Mouse (Mus musculus) stomach, embryonic 15.5 days (tissue): Measurements from ENCODE around the gene Mindy2. TPM values are rescaled to one million over a fixed set of nuclear protein-coding genes. Genes with fewer than 3 reads are reported as not detected.
A peak's percentile ranks its signal among the peaks of the same experiment; 100 is the strongest.
"Not testable (repeated sequence)": the region's sequence is repeated elsewhere in the genome, so short reads cannot be mapped to it uniquely, and the experiment has no call there.

Source experiments
- ATAC-seq: fragments of 200-750 bp; cut with Nextera tagmentation; 2 replicates; pipeline ENCODE4 v1.8.0; 2017; ENCODE audit warnings: low read depth, moderate number of reproducible peaks, moderate TSS enrichment; ENCODE audit not compliant: insufficient read depth, low FRiP score
- H3K27ac ChIP-seq: fragments of 300-500 bp; sonication (generic); 2 replicates; pipeline ENCODE4 v1.5.1; 2015; ENCODE audit warnings: mild to moderate bottlenecking, inconsistent platforms
- H3K27me3 ChIP-seq: fragments of 300-500 bp; sonication (generic); replicated peaks from 2 replicates; pipeline ENCODE4 v1.6.1; 2015; ENCODE audit warnings: inconsistent platforms
- H3K36me3 ChIP-seq: fragments of 300-500 bp; sonication (generic); 2 replicates; pipeline ENCODE4 v1.6.1; 2015; ENCODE audit warnings: inconsistent platforms
- H3K4me1 ChIP-seq: fragments of 300-500 bp; sonication (generic); 2 replicates; pipeline ENCODE4 v1.6.1; 2015; ENCODE audit warnings: inconsistent platforms
- H3K4me2 ChIP-seq: fragments of 300-500 bp; sonication (generic); 2 replicates; pipeline ENCODE4 v1.6.1; 2015; ENCODE audit warnings: mild to moderate bottlenecking, inconsistent platforms
- H3K4me3 ChIP-seq: fragments of 300-500 bp; sonication (generic); replicated peaks from 2 replicates; pipeline ENCODE4 v1.5.1; 2015; ENCODE audit warnings: inconsistent platforms
- H3K9ac ChIP-seq: fragments of 300-500 bp; sonication (generic); 2 replicates; pipeline ENCODE4 v1.6.1; 2015; ENCODE audit warnings: inconsistent platforms
- H3K9me3 ChIP-seq: fragments of 300-500 bp; sonication (generic); 2 replicates; pipeline ENCODE4 v1.6.1; 2016; ENCODE audit warnings: inconsistent platforms
- WGBS: fragments of 180-500 bp; shearing (Covaris S2); methylation state at CpG from one replicate; pipeline ENCODE4 v1.1.7; 2015; 5-methylcytosine and 5-hydroxymethylcytosine counted together
- polyA plus RNA-seq: library from polyadenylated mRNA; unstranded; fragments of >200 nt; fragmentation: Nextera tagmentation; extraction: Ambion mirVana; gene quantifications from 2 replicates; pipeline ENCODE4 v1.2.1, GENCODE M21; 2015

Mindy2 gene
- polyA plus RNA-seq, 1 experiment from 2014 or later: 14.9 TPM

DNA sequence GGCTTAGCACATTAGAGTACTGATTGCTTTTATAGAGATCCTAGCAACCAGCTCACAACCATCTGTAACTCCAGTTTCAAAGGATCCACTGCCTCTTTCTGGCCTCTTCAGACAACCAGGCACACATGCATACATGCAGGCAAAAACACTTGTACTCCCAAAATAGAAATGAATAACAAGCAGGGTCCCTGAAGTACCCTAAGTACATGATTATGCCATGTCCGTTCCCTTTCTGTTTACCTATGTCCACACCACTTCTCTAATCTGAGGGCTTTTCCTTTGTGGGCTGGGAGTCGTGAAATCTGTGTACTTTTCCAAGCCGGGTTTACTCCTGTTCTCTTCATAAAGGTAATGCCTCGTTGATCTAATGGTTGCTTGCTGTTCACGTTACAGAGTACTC lies 89.3 kb downstream of the Mindy2 start:
- peak; percentile 22; the same call in 1 of the 2 replicates for ATAC-seq
- Histone ChIP-seq H3K9ac (no peak overlapping the region), H3K36me3 (no peaks in the 10 kb centered on the region), H3K27me3 (no peaks in the 10 kb centered on the region), H3K4me2 (no peak overlapping the region), H3K4me3 (no peak overlapping the region), H3K4me1 (0 out of 2 replicates have a peak, but pooled peaks cover 3% of the 10 kb centered on the region), H3K27ac (no peak overlapping the region), H3K9me3 (no peaks in the 10 kb centered on the region)
- 73% methylated on average over 5 of the region's 5 CpGs for WGBS

GRCm38 (mm10) chr9:70562825-70563224 lies 94.1 kb downstream of the Mindy2 start:
- Histone ChIP-seq H3K9me3 (no peaks in the 10 kb centered on the region), H3K4me1 (no peaks in the 10 kb centered on the region), H3K9ac (no peak overlapping the region), H3K27ac (no peak overlapping the region), H3K36me3 (no peaks in the 10 kb centered on the region), H3K4me3 (no peak overlapping the region), H3K4me2 (no peak overlapping the region), H3K27me3 (no peaks in the 10 kb centered on the region)
- no peak for ATAC-seq
- 93% methylated on average over 3 of the region's 3 CpGs for WGBS

- Histone ChIP-seq H3K36me3 (peaks cover 6% of the 10 kb centered on the region; the same call in 1 of the 2 replicates), H3K9ac (no peak overlapping the region), H3K4me3 (no peak overlapping the region), H3K4me1 (no peaks in the 10 kb centered on the region), H3K9me3 (no peaks in the 10 kb centered on the region), H3K27ac (no peak overlapping the region), H3K4me2 (no peak overlapping the region), H3K27me3 (no peaks in the 10 kb centered on the region)
- ATAC-seq: no peak
- WGBS: 88% methylated on average over 5 of the region's 5 CpGs
Measured at GRCm38 (mm10) chr9:70556796-70557195, 100.2 kb downstream of the Mindy2 start.

DNA sequence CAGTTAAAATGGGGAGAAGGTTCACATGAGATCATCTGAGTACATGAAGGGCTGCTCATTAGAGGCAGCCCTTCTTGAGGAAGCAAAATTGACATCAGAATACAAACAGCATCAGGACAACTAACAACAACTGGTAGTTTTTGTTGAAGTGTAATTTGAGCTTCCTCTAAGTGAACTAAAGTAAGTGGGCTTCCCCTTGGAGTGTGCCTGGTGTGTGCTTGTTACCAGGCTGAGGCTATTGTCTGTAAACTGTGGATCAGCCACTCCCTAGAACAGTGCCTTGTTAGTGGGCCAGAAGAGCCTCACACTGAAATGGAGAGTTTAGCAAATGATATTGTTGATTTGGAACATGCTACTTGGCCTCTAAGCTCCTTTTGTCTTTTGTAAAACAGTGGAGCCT lies 101.5 kb downstream of the Mindy2 start:
- no peak for ATAC-seq
- Histone ChIP-seq H3K27ac (no peak overlapping the region), H3K4me3 (no peak overlapping the region), H3K4me2 (no peak overlapping the region), H3K9ac (no peak overlapping the region), H3K9me3 (no peaks in the 10 kb centered on the region), H3K36me3 (peaks cover 6% of the 10 kb centered on the region), H3K27me3 (no peaks in the 10 kb centered on the region), H3K4me1 (no peaks in the 10 kb centered on the region)

DNA sequence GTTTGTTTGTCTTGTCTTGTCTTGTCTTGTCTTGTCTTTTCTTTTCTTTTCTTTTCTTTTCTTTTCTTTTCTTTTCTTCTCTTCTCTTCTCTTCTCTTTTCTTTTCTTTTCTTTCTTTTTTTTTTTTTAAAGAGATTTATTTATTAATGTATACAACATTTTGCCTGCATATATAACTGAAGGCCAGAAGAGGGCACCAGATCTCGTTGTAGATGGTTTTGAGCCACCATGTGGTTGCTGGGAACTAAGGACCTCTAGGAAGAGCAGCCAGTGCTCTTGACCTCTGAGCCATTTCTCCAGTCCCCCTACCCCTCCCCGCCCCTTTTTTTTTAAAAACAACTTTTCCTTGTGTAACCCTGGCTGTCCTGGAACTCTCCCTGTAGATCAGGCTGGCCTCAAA lies 104.7 kb downstream of the Mindy2 start:
- H3K4me1 ChIP-seq, H3K9ac ChIP-seq, H3K36me3 ChIP-seq, H3K9me3 ChIP-seq, H3K4me3 ChIP-seq, H3K27me3 ChIP-seq, H3K4me2 ChIP-seq, H3K27ac ChIP-seq, ATAC-seq: not testable (repeated sequence)
- WGBS: 94% methylated on average over 2 of the region's 2 CpGs

DNA sequence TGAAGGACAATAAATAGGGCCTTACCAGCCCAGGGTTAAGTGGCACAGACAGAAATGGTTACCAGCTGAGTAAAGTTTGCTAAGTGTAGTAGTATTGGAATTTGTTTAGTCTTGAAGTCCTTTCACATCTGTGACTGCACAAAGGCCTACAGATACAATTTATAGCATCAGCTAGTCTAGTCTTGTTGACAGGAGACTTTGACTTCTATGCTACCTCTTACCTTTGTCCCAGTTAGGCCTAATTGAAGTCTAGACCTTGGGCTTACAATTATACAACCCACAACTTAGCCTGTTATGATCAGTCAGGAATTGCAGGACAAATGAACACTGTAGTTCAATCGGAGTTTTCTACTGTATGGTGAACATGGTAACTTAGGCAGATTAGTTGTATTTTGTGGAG lies 105.5 kb downstream of the Mindy2 start:
- Histone ChIP-seq H3K4me3 (no peak overlapping the region), H3K36me3 (peaks cover 6% of the 10 kb centered on the region), H3K9me3 (no peaks in the 10 kb centered on the region), H3K9ac (no peak overlapping the region), H3K27ac (no peak overlapping the region), H3K4me1 (no peaks in the 10 kb centered on the region), H3K4me2 (no peak overlapping the region), H3K27me3 (no peaks in the 10 kb centered on the region)
- ATAC-seq: no peak
- 96% methylated on average over 1 of the region's 1 CpGs for WGBS

Other genes starting within 250 kb of the Mindy2 start
- gene Ccnb2, start 235.6 kb downstream of the Mindy2 start, polyA plus RNA-seq: 161 and 171 TPM in 2 replicates
- gene Rnf111, start 153.4 kb downstream of the Mindy2 start, polyA plus RNA-seq: 24.3 and 27.5 TPM in 2 replicates
- 48.7 and 50.3 TPM in 2 replicates for gene Sltm, start 114.4 kb downstream of the Mindy2 start, polyA plus RNA-seq
- 0.54 and 0.67 TPM in 2 replicates for gene Gm10642, start 923 bp downstream of the Mindy2 start, polyA plus RNA-seq
- 85.4 and 86.5 TPM in 2 replicates for gene Adam10, start 21.8 kb upstream of the Mindy2 start, polyA plus RNA-seq